Mouse (Mus musculus): ENCODE data around the gene Psg27.
"Not testable (repeated sequence)": the region's sequence is repeated elsewhere in the genome, so short reads cannot be mapped to it uniquely, and the experiment has no call there.

The Psg27 gene

DNA sequence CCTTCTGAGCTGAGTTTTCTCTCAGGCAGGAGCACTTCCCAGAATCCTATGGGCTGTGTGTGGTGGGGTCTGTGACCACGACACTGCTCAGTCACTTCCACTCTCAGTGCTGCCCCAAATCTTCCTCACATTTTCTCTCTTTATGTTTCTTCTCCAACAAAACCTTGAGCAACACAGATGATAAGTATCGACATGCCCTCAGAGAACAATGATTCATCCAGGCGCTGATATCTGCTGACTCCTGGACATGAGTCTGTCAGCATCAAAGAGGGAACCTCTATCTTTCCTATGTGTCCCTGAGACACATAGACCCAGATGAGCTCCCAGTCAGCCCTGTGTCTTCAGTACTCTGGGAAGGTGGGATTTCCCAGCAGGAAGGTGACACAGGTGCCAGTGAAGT, at the start of gene Psg27:
TSS of gene Psg27 (minus strand) at position 101 of the 400 bp plus-strand sequence.
- no peak for DNase-seq (ENCODE audit: low read depth)

DNA sequence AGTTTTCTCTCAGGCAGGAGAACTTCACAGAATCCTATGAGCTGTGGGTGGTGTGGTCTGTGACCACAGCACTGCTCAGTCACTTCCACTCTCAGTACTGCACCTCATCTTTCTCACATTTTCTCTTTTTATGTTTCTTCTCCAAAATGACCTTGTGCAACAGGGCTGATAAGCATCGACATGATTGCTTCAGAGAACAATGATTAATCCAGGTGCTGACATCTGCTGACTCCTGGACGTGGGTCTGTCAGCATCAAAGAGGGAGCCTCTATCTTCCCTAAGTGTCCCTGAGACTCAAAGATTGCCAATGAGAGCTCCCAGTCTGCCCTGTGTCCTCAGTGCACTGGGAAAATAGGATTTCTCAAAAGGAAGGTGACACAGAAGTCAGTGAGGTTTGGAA, 49.3 kb upstream of the Psg27 start, which contains the start of gene Psg23:
TSS of gene Psg23 (minus strand) at position 101 of the 400 bp plus-strand sequence.
- DNase-seq (ENCODE audit: low read depth) = not testable (repeated sequence)

DNA sequence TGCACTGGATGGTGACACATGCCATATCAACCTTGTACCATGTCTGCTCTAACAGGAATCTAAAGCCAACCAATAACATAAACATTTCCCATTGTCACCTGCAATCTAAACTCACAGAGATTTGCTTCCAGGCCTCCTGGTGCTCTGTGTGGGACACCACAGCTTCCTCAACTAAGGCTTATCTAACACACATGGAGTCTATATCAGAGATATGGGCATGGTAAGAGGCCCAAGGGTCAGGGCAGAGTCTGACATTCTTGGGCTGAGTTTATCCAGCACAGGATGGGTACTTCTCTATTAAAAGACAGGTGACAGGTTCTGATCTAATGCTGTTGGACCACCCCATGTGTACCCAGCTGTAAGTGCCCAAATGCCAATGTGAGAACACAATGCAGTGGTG, 7.3 kb downstream of the Psg27 start:
- DNase-seq (ENCODE audit: low read depth) = no peak

DNA sequence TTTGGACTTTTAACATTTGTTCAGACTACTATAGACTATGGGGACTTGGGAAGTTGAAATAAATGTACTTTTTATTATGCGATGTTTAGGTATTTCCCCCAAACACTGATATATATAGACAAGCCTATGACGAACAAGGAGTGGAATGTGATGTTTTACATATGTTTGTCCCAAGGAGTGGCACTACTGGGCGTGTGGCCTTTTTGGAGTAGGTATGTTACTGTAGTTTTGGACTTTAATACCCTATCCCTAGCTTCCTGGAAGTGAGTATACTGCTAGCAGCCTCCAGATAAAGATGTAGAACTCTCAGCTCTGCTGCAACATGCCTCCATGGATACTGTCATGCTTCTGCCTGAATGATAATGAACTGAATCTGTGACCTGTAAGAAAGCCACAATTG, 11.4 kb downstream of the Psg27 start:
- DNase-seq (ENCODE audit: low read depth) = not testable (repeated sequence)

DNA sequence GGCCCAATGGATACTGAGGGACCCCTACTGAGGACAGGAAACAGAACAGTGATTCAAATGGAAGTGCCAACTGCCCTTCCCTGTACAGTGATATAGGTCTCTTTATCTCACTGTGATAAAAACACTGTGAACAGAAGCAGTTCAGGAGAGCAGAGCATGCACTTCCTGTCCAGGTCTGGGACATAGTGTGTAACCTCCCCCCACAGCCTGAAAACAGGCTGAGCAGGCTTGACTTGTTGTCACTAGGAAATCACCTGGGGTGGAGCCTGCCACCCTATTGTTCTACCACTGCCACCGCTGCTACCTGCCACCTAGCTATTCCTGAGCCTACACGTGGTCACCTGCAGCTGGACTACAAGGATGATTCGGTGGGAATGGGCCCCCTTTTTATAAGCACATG, 33.7 kb downstream of the Psg27 start:
- DNase-seq (ENCODE audit: low read depth) = no peak

DNA sequence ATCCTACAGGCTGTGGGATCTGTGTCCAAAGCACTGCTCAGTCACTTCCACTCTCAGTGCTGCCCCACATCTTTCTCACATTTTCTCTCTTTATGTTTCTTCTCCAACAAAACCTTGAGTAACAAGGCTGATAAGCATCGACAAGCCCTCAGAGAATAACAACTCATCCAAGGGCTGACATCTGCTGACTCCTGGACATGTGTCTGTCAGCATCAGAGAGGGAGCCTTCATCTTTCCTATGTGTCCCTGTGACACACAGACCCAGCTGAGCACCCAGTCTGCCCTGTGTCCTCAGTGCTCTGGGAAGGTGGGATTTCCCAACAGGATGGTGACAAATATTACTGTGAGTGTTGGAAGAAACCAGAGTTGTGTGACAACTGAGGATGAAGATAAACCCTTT, 34.9 kb downstream of the Psg27 start, which contains the start of gene Psg25:
TSS of gene Psg25 (minus strand) at position 101 of the 400 bp plus-strand sequence.
- no peak for DNase-seq (ENCODE audit: low read depth)

DNA sequence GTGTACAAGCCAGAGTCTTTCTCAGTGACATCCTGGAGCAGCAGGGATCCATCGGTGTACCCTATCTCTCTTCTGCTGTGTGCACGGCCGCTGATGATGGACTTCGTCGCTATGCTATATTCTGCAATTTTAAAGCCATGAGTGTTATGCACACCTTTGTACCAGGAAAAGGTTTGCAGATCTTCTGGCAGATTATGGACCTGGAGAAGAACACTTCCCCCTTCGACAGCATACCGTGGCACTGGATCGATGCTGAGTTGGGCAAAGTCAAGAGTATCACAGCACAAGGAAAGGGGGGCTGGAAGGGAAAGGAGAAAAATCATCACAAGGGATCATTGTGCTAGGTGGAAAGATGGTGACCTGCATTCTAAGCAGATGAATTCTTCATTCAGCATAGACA, 42.4 kb downstream of the Psg27 start:
- no peak for DNase-seq (ENCODE audit: low read depth)

DNA sequence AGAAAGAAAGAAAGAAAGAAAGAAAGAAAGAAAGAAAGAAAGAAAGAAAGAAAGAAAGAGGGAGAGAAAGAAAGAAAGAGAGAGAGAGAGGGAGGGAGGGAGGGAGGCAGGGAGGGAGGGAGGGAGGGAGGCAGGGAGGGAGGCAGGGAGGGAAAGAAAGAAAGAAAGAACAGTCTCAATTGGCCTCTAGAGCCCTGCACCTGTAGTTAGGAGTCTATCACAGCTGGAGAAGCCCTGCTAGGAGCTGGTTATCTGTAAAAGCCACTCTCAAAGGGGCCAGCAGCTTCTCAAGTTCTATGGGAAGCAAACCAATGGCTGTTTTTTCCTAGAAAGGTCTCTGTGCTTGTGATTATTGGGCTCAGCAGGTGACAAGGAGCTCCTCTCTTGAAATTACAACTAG, 54.3 kb downstream of the Psg27 start:
- DNase-seq (ENCODE audit: low read depth) = not testable (repeated sequence)

DNA sequence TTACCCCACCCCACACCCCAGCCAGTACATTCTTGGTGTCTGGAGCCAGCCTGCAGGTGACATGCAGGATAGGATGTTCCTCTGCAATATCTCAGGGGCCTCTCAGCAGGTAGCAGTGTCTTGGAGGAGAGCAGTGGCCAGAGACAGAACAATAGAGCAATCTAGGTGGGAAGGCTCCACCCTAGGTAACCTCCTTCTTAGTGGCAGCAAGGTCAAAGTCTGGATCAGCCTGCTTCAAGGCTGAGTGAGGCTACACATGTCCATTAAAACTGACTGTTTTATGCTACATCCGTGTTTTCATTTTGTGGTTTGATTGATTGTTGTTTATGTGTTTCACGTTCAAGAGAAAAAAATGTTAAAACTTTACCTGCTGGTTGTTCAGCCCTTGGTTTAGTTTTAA, 54.7 kb downstream of the Psg27 start:
- DNase-seq (ENCODE audit: low read depth) = not testable (repeated sequence)

DNA sequence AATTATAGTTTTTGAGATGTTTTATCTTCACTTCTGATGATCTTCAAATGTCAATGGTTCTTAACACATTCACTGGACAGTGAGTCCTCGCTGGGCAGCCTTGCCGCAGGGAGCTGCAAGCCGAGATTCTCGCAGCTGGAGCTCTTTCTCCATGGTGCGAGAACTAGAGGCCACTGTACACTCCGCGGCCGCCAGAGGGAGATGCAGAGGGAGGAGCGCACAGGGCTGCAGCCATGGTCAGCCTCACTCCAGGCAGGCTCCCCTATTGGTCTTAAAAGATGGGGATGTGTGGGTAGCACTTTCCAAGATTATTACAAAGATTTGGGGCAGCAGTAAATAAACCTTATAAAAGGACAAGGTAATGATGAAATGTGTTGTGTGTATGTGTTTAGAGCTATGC, 55.6 kb downstream of the Psg27 start:
- no peak for DNase-seq (ENCODE audit: low read depth)

All from c-Kit-positive CD71-negative TER-119-negative erythroid progenitor cells, embryonic 14.5 days (primary cell).